Mouse (Mus musculus) MEL (cell line): ENCODE measurements around the gene Tfap4. TPM values are rescaled to one million over a fixed set of nuclear protein-coding genes. Genes with fewer than 3 reads are reported as not detected.

Source experiments
- DNase-seq: peaks from one replicate; pipeline ENCODE4 v3.0.0; 2011; ENCODE audit warnings: low read depth, low spot score
- H3K27ac ChIP-seq: 2 replicates; pipeline ENCODE4 v1.5.1; 2012; ENCODE audit warnings: low read depth, mild to moderate bottlenecking, control low read depth, low read length, moderate library complexity; ENCODE audit not compliant: control insufficient read depth
- H3K27me3 ChIP-seq, 2 experiments: fragments of 150-350 bp in 1 of 2; sonication (generic) in 1 of 2; 2 replicates each; pipeline ENCODE4 v1.6.1; 2012; ENCODE audit warnings: low read length in 2 of 2, mild to moderate bottlenecking in 2 of 2, improper control_type of control experiment in 1 of 2, moderate library complexity in 1 of 2; ENCODE audit not compliant: insufficient read depth in 2 of 2, control insufficient read depth in 1 of 2
- H3K36me3 ChIP-seq, 2 experiments: 2 replicates each; pipeline ENCODE4 v1.6.1; 2012 to 2014; ENCODE audit warnings: low read length in 2 of 2, improper control_type of control experiment in 1 of 2, inconsistent platforms in 1 of 2, mild to moderate bottlenecking in 1 of 2; ENCODE audit not compliant: insufficient read depth in 2 of 2, control insufficient read depth in 1 of 2
- H3K4me1 ChIP-seq, 2 experiments: fragments of 150-350 bp in 1 of 2; sonication (generic) in 1 of 2; 2 replicates each; pipeline ENCODE4 v1.6.1; 2012; ENCODE audit warnings: low read length in 2 of 2, improper control_type of control experiment in 1 of 2, mild to moderate bottlenecking in 1 of 2; ENCODE audit not compliant: insufficient read depth in 2 of 2, control insufficient read depth in 1 of 2
- H3K4me3 ChIP-seq, 2 experiments: fragments of 150-350 bp in 1 of 2; sonication (generic) in 1 of 2; 2 replicates each; pipeline ENCODE4 v1.5.1; 2012; ENCODE audit warnings: low read depth in 2 of 2, low read length in 2 of 2, mild to moderate bottlenecking in 2 of 2, moderate library complexity in 2 of 2, control low read depth in 1 of 2, improper control_type of control experiment in 1 of 2; ENCODE audit not compliant: control insufficient read depth in 1 of 2, insufficient read depth in 1 of 2
- H3K79me2 ChIP-seq: 2 replicates; pipeline ENCODE4 v1.6.1; 2012; ENCODE audit warnings: mild to moderate bottlenecking, low read length, moderate library complexity; ENCODE audit not compliant: control insufficient read depth, poor library complexity, insufficient read depth
- H3K9ac ChIP-seq: 2 replicates; pipeline ENCODE4 v1.6.1; 2012; ENCODE audit warnings: low read depth, mild to moderate bottlenecking, control low read depth, low read length, moderate library complexity; ENCODE audit not compliant: control insufficient read depth, poor library complexity, severe bottlenecking
- H3K9me3 ChIP-seq: fragments of 150-350 bp; sonication (generic); replicated peaks from 2 replicates; pipeline ENCODE4 v1.6.1; 2012; ENCODE audit warnings: mild to moderate bottlenecking, low read length, improper control_type of control experiment, moderate library complexity; ENCODE audit not compliant: insufficient read depth
- BHLHE40 ChIP-seq: IDR thresholded peaks from 2 replicates; pipeline ENCODE4 v1.6.1; 2012; ENCODE audit warnings: low read depth, mild to moderate bottlenecking, inconsistent platforms, low read length, improper control_type of control experiment, borderline replicate concordance
- CHD2 ChIP-seq: IDR thresholded peaks from 2 replicates; pipeline ENCODE4 v1.6.1; 2011; ENCODE audit warnings: low read length, improper control_type of control experiment
- CTCF ChIP-seq, 3 experiments: IDR thresholded peaks in 2 of 3; conservative IDR thresholded peaks in 1 of 3; 2 replicates each; pipeline ENCODE4 v1.5.1; 2011 to 2012; ENCODE audit warnings: low read length in 3 of 3, low read depth in 2 of 3, mild to moderate bottlenecking in 2 of 3, improper control_type of control experiment in 1 of 3, inconsistent platforms in 1 of 3, mixed read lengths in 1 of 3, moderate library complexity in 1 of 3; ENCODE audit not compliant: control insufficient read depth in 1 of 3, insufficient read depth in 1 of 3, poor library complexity in 1 of 3, severe bottlenecking in 1 of 3
- ETS1 ChIP-seq: IDR thresholded peaks from 2 replicates; pipeline ENCODE4 v1.6.1; 2012; ENCODE audit warnings: low read depth, mild to moderate bottlenecking, inconsistent platforms, low read length, improper control_type of control experiment, moderate library complexity
- GABPA ChIP-seq: IDR thresholded peaks from 2 replicates; pipeline ENCODE4 v1.6.1; 2012; ENCODE audit warnings: low read depth, mild to moderate bottlenecking, inconsistent platforms, low read length, improper control_type of control experiment, moderate library complexity
- HCFC1 ChIP-seq: IDR thresholded peaks from 2 replicates; pipeline ENCODE4 v1.6.1; 2012; ENCODE audit warnings: low read depth, mild to moderate bottlenecking, inconsistent platforms, low read length, improper control_type of control experiment, moderate library complexity
- KAT2A ChIP-seq: conservative IDR thresholded peaks from 2 replicates; pipeline ENCODE4 v1.6.1; 2012; ENCODE audit warnings: low read depth, low read length, improper control_type of control experiment, inconsistent platforms
- MAFK ChIP-seq: IDR thresholded peaks from 2 replicates; pipeline ENCODE4 v1.6.1; 2011; ENCODE audit warnings: low read depth, mild to moderate bottlenecking, low read length, improper control_type of control experiment, borderline replicate concordance
- MXI1 ChIP-seq: IDR thresholded peaks from 2 replicates; pipeline ENCODE4 v1.6.1; 2011; ENCODE audit warnings: mild to moderate bottlenecking, low read depth, low read length, improper control_type of control experiment
- MYB ChIP-seq: IDR thresholded peaks from 2 replicates; pipeline ENCODE4 v1.6.1; 2011; ENCODE audit warnings: mild to moderate bottlenecking, low read depth, low read length, improper control_type of control experiment
- NELFE ChIP-seq: IDR thresholded peaks from 2 replicates; pipeline ENCODE4 v1.6.1; 2011; ENCODE audit warnings: low read depth, low read length, improper control_type of control experiment
- NRF1 ChIP-seq: IDR thresholded peaks from 2 replicates; pipeline ENCODE4 v1.6.1; 2014; ENCODE audit warnings: low read depth, mild to moderate bottlenecking, inconsistent platforms, low read length, improper control_type of control experiment, moderate library complexity; ENCODE audit not compliant: poor library complexity, insufficient read depth, severe bottlenecking
- POLR2AphosphoS2 ChIP-seq: IDR thresholded peaks from 2 replicates; pipeline ENCODE4 v1.6.1; 2011; ENCODE audit warnings: low read length, improper control_type of control experiment
- RAD21 ChIP-seq: IDR thresholded peaks from 2 replicates; pipeline ENCODE4 v1.6.1; 2011; ENCODE audit warnings: mild to moderate bottlenecking, low read depth, low read length, improper control_type of control experiment
- SIN3A ChIP-seq: IDR thresholded peaks from 2 replicates; pipeline ENCODE4 v1.6.1; 2012; ENCODE audit warnings: low read length, improper control_type of control experiment, inconsistent platforms
- SMC3 ChIP-seq: IDR thresholded peaks from 2 replicates; pipeline ENCODE4 v1.6.1; 2011; ENCODE audit warnings: low read depth, low read length, improper control_type of control experiment
- USF1 ChIP-seq: IDR thresholded peaks from 2 replicates; pipeline ENCODE4 v1.6.1; 2014; ENCODE audit warnings: low read depth, mild to moderate bottlenecking, inconsistent platforms, low read length, improper control_type of control experiment, moderate library complexity
- USF2 ChIP-seq, 2 experiments: IDR thresholded peaks; 2 replicates each; pipeline ENCODE4 v1.6.1; 2011 to 2012; ENCODE audit warnings: improper control_type of control experiment in 2 of 2, low read length in 2 of 2, borderline replicate concordance in 1 of 2, inconsistent platforms in 1 of 2, low read depth in 1 of 2, mild to moderate bottlenecking in 1 of 2; ENCODE audit not compliant: insufficient read depth in 1 of 2
- ZC3H11A ChIP-seq: IDR thresholded peaks from 2 replicates; pipeline ENCODE4 v1.6.1; 2012; ENCODE audit warnings: low read depth, mild to moderate bottlenecking, inconsistent platforms, low read length, improper control_type of control experiment
- ZKSCAN1 ChIP-seq: IDR thresholded peaks from 2 replicates; pipeline ENCODE4 v1.6.1; 2012; ENCODE audit warnings: low read depth, mild to moderate bottlenecking, inconsistent platforms, low read length, improper control_type of control experiment, moderate library complexity
- ZNF384 ChIP-seq: IDR thresholded peaks from 2 replicates; pipeline ENCODE4 v1.6.1; 2012; ENCODE audit warnings: low read depth, mild to moderate bottlenecking, inconsistent platforms, low read length, improper control_type of control experiment
- polyA plus RNA-seq, 2 experiments: library from polyadenylated mRNA; stranded (reverse) in 1 of 2; unstranded in 1 of 2; fragments of >175 nt in 1 of 2; fragments of >200 nt in 1 of 2; gene quantifications; 2 replicates each; pipeline versions ENCODE4 v1.2.1 to v1.2.4; 2012; ENCODE audit warnings: low replicate concordance in 2 of 2, low read depth in 1 of 2; ENCODE audit not compliant: insufficient read length in 2 of 2, insufficient read depth in 1 of 2, missing spikeins in 1 of 2
- total RNA-seq: library from RNA; depleted of rRNA; stranded (reverse); fragments of 300-350 nt; gene quantifications from 2 replicates; pipeline ENCODE4 v1.2.3, GENCODE M21; 2012

Tfap4 gene
- total and polyA plus RNA-seq, 3 experiments, result 26.2 to 217 (median 40.3) TPM

- Histone ChIP-seq H3K36me3 (peaks cover 6 to 33% of the 10 kb centered on the region in 2 experiments; a peak in 3 of 4 replicates), H3K9me3 (no peaks in the 10 kb centered on the region), H3K9ac (no peak overlapping the region), H3K27ac (no peak overlapping the region), H3K79me2 (peaks cover 33% of the 10 kb centered on the region), H3K4me3 (no peak overlapping the region), H3K27me3 (no peaks in the 10 kb centered on the region), H3K4me1 (peaks cover 6 to 31% of the 10 kb centered on the region in 2 experiments)
- no peak for TF ChIP-seq MYB
- no peak for TF ChIP-seq ZC3H11A
- TF ChIP-seq MAFK, result no peak
- no peak for TF ChIP-seq HCFC1
- no peak for TF ChIP-seq GABPA
- TF ChIP-seq ZKSCAN1, result no peak
- TF ChIP-seq ETS1, result no peak
- no peak for TF ChIP-seq NRF1
- TF ChIP-seq KAT2A, result no peak
- no peak for TF ChIP-seq ZNF384
- no peak for TF ChIP-seq CHD2
- TF ChIP-seq USF2 (IDR thresholded peaks at IDR 0.05; ENCODE audit: borderline replicate concordance in 1 of 2, insufficient read depth in 1 of 2, low read depth in 1 of 2, low read length in 2 of 2), result no peak
- no peak for TF ChIP-seq NELFE
- TF ChIP-seq POLR2AphosphoS2, result no peak
- TF ChIP-seq USF1, result no peak
- no peak for TF ChIP-seq SIN3A
- no peak for DNase-seq
These were observed 7.8 kb downstream of the Tfap4 start for GRCm38 (mm10) chr16:4551885-4552284.

- no peak overlapping the region for H3K27ac ChIP-seq
- peak; percentile 47 for DNase-seq
- H3K27me3 ChIP-seq, result no peaks in the 10 kb centered on the region
- H3K9me3 ChIP-seq, result no peaks in the 10 kb centered on the region
- TF ChIP-seq BHLHE40 (no peak), SMC3 (peak; percentile 46), RAD21 (peak; percentile 20), CTCF (IDR thresholded peaks at IDR 0.05 in 2 of 3, conservative IDR thresholded peaks at IDR 0.05 in 1 of 3; ENCODE audit: control insufficient read depth in 1 of 3, insufficient read depth in 1 of 3, low read depth in 2 of 3, low read length in 3 of 3, poor library complexity in 1 of 3, severe bottlenecking in 1 of 3) (peak; percentile 65 to 90 (median 82)), MYB (no peak), MXI1 (no peak)
- H3K79me2 ChIP-seq, result peaks cover 25% of the 10 kb centered on the region
- H3K4me3 ChIP-seq, result no peak overlapping the region
- peaks cover 6 to 26% of the 10 kb centered on the region in 2 experiments for H3K4me1 ChIP-seq
- peaks cover 6 to 30% of the 10 kb centered on the region in 2 experiments; a peak in 3 of 4 replicates for H3K36me3 ChIP-seq
- H3K9ac ChIP-seq, result no peak overlapping the region
These were observed 8.6 kb downstream of the Tfap4 start for GRCm38 (mm10) chr16:4551056-4551455.
